Mouse (Mus musculus) kidney, adult 2 months (tissue): ENCODE results near the gene Zdhhc22.

Experiments used
- CTCF ChIP-seq: fragments of 200-500 bp; conservative IDR thresholded peaks from 2 replicates; pipeline ENCODE4 v1.5.1; 2011; ENCODE audit warnings: low read depth, mild to moderate bottlenecking, control low read depth, low read length, moderate library complexity, mixed read lengths; ENCODE audit not compliant: insufficient read depth, insufficient read length
- POLR2A ChIP-seq: fragments of 200-500 bp; IDR thresholded peaks from one replicate; pipeline ENCODE4 v1.6.1; 2011; ENCODE audit warnings: low read depth, low read length, control low read depth

DNA sequence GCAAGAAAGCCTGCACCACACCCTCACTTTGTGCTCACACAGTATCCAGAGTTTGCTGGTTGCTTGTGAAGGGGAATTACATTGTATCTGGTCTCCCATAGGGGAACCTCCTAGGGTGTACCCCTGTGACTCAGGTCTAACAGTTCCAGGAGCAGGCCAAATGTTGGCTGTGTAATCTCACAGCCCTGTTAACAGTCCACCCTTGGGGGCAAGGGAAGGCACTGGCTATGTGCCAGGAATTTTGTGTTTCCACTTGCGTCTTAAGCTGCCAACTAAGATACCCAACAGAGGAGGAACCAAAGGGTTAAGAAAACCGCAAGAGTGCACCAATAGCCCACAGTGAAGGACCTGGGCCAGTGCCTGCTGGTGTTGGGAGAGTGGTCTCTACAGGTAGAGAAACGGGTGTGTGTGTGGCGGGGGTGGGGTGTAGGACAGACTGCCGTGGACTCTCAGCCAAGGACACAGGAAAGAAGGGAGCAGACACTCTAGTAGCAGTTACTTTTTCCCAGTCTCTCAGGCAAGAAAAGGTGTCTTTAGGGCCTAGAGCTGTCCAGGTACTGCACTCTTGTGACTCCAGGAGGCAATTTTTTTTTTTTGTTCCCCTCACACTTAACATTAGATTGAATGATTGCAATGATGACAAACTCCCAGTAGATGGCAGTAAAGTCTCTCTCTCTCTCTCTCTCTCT is 10.1 kb upstream of the Zdhhc22 start:
- TF ChIP-seq CTCF, result no peak
- no peak for TF ChIP-seq POLR2A
